Mouse (Mus musculus): ENCODE data around the gene Gars.

DNA sequence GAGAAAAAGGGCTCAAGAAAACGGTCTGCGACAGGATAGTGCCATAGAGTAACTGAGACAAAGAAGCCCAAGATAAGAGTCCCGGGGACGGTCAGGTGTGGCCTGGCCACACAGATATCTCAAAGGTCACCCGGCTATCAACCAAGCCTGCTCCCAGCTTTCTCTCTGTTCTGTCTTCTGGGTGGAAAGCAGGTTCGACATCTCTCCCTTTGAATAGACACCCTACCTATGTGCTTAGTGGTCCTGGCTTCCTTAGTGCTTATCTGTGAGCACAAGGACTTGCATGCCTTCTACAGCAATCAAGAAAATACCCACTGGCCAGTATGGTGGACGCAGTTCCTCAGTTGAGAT is 26.6 kb downstream of the Gars start:
- TF ChIP-seq MYOD1 (IDR thresholded peaks at IDR 0.05; ENCODE audit: control insufficient read depth in 1 of 3, insufficient read length in 2 of 3, low read depth in 2 of 3) (no peak), USF1 (IDR thresholded peaks at IDR 0.05; ENCODE audit: low read depth) (no peak), SRF (IDR thresholded peaks at IDR 0.05; ENCODE audit: control insufficient read depth, insufficient read length, low read depth) (no peak), TCF12 (IDR thresholded peaks at IDR 0.05; ENCODE audit: insufficient read depth, poor library complexity, severe bottlenecking) (no peak), POLR2A (IDR thresholded peaks at IDR 0.05; ENCODE audit: insufficient read length, low read depth) (no peak), MAX (IDR thresholded peaks at IDR 0.05; ENCODE audit: low read depth) (no peak), E2F4 (IDR thresholded peaks at IDR 0.05; ENCODE audit: insufficient read depth) (no peak), REST (IDR thresholded peaks at IDR 0.05; ENCODE audit: insufficient read depth, insufficient read length) (no peak), MYOG (IDR thresholded peaks at IDR 0.05; ENCODE audit: control insufficient read depth in 1 of 3, insufficient read depth in 1 of 3, insufficient read length in 2 of 3, low read depth in 2 of 3) (no peak), CEBPB (IDR thresholded peaks at IDR 0.05; ENCODE audit: insufficient read depth, poor library complexity, severe bottlenecking) (no peak)
